Mouse (Mus musculus) thymus, postnatal 10 days (tissue): Measurements from ENCODE around the gene P4htm.
"Not testable (repeated sequence)": the region's sequence is repeated elsewhere in the genome, so short reads cannot be mapped to it uniquely, and the experiment has no call there.

Experiments used
- DNase-seq, 2 experiments: peaks; one replicate each; pipeline ENCODE4 v3.0.0; 2021; ENCODE audit warnings: low spot score in 2 of 2

P4htm gene

DNA sequence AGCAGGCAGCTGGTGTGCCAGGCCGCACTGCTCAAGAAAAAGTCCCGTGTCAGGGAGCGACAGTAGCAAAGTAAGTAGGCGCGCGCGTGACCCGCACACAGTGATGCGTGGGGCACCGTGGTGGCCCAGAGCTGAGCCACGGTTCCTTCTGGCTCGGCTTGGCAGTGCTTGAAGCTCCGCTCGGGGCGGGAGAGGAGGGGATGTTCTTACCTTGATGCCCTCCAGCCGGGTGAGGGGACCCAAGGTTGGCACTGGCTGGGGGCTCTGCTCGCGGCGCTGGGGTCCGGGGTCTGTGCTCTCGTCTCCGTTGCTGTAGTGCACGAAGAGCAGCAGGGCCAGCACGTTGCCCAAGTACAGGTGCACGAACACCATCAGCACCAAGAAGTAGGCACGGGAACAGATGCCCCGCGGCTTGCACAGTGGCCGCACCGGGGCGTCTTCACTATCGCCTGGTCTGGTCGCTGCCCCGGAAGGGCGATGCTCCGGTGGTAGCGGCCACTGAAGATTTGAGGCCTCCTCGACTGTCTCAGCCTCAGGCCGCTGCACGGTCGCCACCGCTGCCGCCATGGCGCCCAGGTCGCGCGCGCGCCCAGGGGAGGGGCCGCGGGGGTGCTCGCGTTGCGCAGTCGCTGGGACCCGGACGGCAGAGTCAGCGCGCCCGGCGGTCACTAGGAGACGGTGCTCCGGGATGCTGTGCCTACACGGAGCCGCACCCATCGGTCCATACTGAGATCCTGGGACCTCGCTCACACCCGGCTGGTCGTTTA, at the start of gene P4htm:
Gene P4htm (minus strand): TSS at position 670 of the 767 bp plus-strand sequence.
- peak; percentile 23 to 48 for DNase-seq

DNA sequence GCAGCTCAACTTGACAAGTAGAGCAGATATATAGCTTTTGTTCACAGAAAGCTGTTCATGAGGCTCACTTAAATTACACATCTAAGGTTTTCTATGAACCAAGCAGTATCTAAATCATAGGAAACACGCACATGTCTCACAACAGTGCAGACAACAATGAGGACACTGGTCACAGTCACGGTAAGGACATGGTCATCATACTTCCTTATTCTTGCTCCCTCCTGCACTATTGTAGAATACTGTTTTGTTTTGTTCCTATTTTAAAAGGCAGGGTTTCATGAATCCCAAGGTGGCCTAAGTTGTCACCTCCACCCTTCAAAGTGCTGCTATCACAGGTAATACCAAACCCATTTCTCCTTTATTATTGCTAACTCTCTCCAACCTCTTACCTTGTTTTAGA, 42.4 kb upstream of the P4htm start:
- DNase-seq = no peak

DNA sequence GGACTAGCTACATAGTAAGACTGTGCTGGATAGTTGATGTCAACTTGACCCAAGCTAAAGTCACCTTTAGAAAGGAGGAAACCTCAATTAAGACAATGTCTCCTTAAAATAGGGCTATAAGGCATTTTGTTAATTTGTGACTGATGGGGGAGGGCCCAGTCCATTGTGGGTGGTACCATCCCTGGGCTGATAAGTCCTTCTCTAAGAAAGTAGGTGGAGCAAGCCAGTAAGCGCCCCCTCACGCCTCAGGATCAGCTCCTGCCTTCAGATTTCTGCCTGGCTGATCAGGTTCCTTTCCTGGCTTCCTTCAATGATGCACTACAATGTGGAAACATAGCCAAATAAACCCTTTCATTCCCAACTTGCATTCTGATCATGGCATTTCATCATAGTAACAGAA, 37.9 kb upstream of the P4htm start:
- DNase-seq = no peak

DNA sequence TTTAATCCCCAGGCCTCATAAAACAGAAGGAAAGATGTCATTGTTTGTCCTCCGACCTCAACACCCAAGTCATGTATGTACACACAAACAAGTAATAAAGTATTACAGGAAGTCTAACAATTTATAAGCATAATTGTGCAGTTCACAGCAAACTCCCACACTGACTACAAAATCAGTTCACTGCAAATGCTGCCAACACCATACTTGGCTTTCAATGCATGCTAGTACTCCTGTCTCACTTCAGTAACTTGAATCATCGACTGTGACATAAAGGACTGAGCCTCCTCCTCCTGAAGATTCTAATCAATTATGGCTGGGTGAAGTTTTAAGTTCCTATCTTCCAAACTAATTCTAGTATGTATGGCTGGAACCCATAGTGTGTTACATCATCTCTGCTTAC, 36.4 kb upstream of the P4htm start:
- no peak for DNase-seq

DNA sequence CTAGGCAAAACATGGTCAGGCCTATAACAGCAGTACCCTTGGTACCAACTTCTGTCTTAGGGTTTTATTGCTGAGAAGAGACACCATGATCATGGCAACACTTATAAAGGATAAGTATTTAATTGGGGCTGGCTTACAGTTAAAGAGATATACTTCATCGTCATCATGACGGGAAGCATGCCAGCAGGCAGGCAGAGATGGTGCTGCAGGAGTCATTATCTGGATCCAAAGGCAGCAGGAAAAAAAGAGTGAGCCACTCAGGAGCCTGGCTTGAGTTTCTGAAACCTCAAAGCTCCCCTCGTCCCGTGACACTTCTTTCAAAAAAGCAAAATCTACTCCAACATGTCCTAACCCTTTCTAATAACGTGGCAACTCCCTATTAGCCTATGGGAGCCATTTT, 34.9 kb upstream of the P4htm start:
- DNase-seq = no peak

DNA sequence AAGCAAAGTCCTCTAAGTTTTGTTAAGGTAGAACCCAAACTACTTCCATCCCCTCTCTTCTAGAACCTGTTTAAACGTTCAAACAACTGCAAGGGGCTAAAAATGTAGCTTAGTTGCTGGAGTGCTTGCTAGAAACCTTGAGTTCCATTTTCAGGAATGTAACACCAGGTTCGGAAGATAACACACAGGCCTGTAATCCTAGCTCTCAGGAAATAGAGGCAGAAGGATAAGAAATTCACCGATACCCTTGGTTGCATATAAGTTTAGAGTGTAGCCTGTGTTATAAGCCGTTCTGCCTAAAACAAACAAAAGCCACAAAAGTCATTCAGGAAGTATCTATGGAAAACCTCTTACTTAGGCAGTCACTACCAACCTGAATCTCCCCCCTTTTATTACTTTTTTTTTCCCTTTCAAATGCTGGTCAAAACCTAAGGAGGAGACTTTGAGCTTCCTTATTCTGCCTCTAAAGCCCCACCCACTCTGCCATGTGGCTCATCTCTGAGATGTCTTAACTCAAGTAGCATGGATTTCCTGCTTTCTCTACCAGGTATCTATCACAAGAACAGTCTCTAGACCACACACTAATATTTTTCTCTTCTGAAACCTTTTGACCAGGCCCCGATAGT, 34.3 kb upstream of the P4htm start:
- no peak for DNase-seq

DNA sequence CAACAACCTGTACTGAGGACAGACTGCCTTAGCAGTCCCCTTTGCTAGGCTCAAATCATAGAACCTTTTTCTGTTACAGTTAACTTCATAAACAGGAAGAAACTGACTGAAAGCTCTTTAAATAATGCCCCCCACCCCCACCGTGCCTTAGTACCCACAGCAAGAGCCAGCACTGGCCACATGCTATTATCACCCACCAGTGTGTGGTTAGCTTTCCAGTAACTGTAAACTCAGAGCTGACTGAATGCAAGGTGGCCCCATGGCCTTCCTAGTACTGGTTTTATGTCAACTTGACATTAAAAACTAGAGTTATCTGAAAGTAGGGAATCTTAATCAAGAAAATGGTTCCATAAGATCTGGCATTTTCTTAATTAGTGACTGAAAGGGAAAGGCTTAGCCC, 33.2 kb upstream of the P4htm start:
- no peak for DNase-seq

DNA sequence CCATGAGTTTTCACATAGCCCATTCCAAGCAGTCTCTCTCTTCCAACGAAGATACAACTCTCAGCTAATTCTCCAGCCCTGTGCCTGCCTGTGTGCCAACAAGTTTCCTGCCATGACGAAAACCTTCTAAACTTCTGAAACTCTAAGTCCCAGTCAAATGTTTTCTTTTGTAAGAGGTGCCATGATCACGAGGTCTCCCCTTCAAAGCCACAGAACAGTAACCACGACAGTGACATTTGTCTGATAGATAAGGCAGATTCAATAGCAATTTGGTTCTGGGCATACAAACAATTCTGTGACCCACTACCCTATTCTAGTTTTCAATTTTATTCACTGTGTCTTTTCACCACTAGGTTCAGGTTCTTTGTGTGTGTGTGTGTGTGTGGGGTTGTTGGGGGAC, 30.7 kb upstream of the P4htm start:
- DNase-seq = no peak

DNA sequence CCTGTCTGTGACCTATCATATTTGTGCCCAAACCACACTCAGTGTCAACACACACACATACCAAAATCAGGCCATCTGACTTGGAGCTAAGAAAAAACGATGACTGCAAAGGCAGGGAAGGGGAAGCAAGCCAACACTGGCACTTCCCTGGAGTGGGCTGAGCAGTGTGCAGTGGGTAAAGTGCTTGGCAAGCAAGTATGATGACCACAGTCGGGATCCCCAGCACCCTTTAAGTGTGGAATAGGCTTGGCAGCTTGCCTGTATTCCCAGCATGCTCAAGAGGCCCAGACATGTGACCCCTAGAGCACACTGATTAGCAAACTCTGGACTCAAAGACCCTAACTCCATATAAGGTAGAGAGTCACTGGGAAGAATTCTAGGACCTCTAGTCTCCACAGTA, 29.0 kb upstream of the P4htm start:
- no peak for DNase-seq

DNA sequence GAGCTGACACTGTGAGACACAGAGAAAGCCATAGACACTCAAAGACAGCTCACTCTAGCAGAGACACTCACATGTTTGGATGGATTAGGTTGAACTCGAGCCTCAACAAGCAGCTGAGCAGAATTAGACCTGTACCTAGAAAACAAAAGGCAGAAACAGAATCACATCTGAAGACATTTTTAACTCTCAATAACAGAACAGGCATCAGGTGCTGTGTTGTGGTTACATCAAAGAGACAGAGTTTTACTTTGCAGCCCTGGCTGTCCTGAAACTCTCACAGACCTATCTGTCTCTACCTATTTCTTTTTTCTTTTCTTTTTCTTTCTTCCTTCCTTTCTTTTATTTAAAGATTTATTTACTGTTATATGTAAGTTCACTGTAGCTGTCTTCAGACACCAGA, 19.8 kb upstream of the P4htm start:
- DNase-seq = no peak

DNA sequence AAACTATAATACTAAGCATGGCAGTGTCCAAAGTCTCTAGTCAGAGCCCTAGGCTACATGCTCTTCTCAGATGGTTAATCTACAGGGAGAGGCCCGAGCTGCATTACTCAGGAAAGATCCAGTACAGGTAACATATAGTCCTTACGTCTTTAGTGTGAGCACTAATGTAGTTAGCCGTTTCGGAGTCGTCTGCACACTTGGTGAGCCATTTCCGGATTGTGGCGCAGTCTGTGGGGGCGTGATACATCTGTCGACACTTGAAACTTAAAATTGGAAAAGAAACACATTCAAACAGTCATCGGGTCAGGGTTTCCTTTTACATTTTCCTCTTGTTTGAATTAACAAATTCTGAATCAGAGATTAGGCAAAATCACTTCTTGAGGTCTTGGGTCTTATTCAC, 14.0 kb upstream of the P4htm start:
- no peak for DNase-seq

DNA sequence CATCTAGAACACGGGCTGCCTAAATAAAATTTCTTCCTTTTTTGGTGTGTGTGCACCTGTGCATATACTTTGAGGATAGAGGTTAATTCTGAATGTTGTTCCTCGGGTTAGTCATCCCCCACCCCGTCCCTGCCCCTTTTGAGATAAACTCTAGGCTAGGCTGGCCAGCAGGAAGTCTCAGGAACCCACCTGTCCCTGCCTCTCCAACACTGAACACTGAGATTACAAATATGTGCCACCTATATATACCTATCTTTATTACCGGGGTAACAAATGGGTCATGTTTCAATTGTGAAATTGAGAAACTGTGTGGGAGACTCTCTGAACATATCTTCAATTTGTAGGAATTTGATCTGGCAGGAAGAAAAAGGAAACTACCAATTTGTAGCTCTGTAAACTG, 11.4 kb upstream of the P4htm start:
- no peak for DNase-seq

DNA sequence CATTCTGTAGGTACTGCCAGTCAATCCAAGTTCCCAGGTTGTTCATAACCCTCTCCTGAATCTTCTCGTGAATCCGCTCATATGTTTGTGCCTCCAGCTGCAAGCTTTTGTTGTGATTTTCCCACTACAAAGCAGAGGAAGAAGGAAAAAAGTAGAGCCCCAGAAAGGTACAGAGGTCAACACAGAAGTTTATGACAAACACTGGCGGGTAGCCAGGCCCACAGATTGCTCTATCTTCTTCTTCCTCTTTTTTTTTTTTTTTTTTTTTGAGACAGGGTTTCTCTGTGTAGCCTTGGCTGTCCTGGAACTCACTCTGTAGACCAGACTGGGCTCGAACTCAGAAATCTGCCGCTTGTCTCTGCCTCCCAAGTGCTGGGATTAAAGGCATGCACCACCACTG, 10.5 kb upstream of the P4htm start:
- DNase-seq = not testable (repeated sequence)

DNA sequence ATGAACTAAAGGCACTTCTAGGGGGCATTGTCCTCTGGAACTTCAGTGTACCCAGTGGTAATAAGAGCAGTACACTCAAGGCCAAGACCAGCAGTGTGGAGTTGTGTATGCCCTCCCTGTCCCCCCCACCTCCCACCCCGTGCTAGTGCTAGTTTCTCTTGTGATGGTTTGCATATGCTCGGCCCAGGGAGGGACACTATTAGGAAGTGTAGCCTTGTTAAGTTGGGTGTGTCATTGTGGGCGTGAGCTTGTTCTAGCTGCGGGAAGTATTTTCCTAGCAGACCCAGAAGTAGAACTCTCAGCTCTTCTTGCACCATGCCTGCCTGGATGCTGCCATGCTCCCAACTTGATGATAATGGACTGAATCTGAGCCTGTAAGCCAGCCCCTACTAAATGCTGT, 4.5 kb upstream of the P4htm start:
- DNase-seq = no peak

DNA sequence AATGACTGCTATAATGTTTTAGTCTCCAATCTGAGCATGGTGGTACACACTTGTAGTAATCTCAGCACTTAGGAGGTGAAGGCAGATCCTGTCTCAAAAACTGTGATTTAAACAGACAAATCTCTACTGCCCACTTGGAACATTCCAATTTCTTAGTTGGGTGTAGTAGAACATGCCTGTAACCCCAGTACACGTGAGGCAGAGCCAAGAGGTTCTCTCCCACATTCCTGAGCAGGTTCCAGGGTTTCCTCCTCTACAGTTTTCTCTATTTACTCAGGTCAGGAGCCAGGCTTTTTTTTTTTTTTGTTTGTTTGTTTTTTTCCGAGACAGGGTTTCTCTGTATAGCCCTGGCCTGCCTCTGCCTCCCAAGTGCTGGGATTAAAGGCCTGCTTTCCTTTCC, 2.5 kb upstream of the P4htm start:
- DNase-seq = no peak

DNA sequence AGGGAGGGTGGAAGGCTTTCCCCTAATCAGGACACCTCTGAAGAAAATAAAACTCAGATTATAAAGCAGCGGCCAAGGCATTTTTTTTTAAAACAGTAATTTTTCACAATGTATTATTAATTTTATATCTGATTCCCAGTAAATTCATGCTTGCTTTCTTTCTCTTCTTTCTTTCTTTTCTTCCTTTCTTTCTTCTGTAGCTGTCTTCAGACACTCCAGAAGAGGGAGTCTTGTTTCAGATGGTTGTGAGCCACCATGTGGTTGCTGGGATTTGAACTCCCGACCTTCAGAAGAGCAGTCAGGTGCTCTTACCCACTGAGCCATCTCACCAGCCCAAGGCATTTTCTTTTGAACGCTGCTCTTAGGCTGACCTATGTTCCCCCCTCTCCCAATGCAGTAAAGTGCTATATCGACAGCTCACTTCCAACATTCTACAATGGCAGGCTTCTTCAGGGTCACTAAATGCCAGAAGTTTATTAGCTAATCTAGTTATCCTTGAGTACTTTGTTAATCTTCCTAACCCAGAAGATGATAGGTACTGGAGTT, 1.6 kb upstream of the P4htm start:
- DNase-seq = no peak

DNA sequence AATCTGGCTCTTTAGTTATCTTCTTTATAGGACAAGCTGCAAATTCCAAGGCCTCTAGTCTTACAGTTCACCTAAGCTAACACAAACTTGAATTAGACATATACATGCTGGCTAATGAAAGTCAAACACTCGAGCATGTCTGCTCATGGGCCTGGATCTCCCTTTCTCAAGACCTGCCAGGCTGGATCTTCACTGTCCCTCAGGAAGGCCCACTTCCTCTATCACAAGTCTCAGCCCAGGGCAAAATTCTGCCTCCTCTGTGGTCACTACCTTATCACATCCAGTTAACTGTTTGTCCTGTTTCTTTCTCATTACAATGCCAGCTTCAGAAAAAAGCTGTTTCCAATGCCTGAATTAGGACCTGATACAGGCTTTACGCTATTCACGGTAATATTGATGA, 3.1 kb downstream of the P4htm start:
- DNase-seq = no peak

DNA sequence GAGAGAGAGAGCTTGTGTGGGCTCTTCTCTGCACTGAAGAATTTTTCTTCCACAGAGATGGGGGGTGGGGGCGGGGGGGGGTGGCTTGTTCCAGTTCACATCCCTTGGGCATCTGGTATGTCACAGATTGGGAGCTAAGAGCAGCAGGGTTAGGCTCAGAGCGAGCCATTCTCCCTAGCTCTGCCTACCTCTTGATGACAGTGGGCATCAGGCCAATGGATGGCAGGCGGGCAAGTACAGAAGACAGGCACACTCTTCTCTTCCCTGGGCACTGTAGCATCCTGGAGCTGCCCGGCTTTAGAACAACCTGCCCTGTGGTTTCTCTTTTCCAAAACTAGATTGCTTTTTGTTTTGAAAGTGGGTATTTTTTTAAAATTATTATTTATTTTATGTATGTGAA, 6.0 kb downstream of the P4htm start:
- no peak for DNase-seq

DNA sequence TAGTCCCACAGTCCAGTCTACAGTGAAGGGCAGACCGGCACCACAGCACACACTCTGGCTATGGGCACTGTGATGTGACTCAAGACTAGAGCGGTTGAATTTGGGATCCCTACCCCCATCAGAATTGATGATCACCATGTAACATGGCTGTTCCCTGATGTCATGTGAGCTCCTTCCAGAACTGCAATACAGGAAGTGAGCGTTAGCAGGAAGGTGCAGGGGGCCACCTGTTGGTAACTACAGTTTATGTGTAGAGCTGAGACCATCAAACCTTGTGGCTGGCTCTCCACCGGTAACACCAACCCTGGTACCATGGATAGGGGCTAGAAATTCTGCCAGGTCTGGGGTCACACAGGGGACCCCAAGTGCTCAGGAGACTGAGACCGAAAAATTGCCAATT, 8.2 kb downstream of the P4htm start:
- DNase-seq = peak in 1 of 2 experiments; percentile 40

DNA sequence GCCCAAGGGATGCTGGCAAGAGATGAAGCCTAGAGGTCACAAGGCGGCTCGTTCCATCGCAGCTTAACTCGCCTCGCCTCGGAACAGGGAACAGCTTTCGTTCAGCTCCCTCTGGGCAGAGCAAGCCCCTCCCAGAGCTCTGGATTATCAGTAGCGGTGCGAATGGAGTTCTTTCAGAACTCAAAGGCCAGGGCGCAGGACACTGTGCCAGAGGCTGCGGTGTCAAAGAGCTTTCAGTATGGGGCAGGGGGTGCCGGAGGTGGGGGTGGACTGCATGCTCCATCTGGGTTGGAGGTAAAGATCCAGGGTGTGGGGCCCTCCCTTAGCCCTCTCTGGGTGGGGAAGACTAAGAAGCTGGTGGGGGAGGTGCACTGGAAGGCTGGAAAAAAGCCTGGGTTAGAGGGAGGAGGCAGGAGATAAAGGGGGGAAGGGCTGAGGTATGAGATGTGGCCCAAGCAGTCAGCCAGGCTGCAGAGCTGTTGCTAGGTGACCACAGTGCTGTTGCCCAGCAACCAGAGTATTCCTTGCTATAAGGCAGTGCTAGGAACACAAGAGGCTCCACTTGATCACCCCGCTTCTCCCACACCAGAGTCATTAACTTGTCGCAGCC, 9.8 kb downstream of the P4htm start:
- DNase-seq = no peak

DNA sequence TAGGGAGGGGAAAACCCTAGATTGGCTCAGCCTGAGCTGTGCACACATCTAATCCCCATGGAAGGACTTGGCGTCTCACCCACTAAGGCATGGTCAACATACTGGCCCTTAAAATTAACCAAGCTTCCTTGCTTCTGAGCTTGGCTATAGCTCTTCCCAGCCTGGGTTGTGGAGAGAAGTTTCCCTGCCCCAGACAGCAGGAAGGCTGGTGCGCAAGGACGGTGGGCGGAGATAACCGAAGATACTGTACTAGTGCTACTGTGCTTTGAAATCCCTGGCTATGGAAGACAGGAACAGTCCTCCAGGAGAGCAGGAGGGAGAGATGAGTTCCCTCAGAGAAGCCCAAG, 18.1 kb downstream of the P4htm start:
- no peak for DNase-seq

DNA sequence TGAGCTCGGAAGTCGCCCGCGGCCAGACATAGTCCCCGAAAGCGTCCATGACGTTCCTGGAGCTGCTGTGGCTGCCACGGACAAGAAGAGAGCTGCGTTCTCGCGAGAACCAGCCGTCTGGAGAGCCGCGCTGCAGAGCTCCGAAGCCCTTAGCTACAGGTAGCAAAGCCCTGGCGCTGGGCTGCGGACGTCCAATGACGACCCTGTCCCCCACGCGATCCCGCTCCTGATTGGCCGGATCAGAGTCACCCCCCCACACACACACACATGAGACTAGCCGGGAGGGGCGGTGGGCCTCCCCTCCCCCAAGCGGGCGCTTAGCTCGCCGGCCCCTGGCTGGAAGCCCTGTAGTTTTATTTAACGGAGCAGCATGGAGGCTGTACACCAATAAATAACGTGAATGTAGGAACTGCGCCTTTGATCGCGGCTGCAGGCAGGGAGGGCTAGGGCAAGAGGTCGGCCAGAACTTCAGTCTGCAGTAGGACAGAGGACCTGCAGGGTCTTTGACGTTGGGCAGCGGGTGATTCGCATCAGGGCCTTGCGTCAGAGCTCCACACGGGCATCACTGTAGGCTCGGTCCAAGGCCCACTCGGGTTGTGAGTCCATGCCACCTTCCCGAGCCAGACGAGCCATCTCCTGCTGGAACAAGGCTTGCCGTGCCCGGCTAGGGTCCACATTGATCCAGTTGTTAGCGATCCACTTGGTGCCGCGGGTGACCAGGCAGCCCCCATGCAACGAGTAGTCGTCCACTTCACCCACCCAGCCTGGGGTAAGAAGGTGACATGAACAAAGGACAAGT, 18.7 kb downstream of the P4htm start, which contains the start of gene Wdr6:
Gene Wdr6 (minus strand): TSS at position 195 of the 799 bp plus-strand sequence.
- DNase-seq = peak; percentile 87 to 93
